Mouse (Mus musculus): ENCODE results near the gene Cpeb2.

Cpeb2 gene

DNA sequence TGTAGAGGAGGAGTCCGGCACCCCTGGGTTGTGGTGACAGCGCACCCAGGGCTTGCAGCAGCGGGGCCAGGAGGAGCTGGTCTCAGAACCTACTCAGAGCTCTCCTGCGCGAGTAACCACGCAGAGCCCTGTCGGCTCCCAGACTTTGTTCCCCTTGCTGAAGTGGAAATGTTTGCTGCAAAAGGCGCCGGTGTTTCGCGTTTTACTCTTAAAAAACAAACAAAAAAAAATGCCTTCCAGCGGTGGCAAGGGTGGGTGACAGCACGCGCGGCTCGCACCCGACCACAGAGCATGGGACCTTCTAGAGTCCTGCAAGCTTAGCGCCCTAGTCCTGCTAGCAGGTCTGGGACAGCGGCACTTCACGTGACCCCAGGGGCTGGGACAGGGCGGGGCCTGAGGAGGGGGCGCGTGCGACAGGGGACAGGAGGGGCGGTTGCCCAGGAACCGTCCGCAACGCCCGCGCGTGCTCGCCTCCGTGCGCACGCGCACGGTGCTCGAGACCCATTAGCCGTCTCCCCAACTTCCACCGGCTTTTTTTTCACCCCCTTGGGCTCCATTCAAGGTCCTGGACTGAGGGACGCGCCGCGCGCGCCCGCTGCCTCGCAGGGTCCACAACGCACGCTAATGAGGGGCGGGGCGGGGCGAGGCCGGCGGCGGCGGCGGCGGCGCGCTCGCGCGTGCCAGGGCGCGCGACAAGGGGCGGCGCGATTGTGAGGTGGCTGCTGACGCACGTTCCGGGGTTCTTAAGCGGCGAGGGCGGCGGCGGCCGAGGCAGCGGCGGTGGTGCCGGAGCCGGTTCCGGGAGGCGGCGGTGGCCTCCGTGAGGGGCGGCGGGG lies at the start of gene Cpeb2:
Gene Cpeb2, plus strand, starts transcription at position 691 of the 836 bp plus-strand sequence.
- peak; percentile 91 for DNase-seq (ENCODE audit: low read depth, low spot score)

- no peak for DNase-seq (ENCODE audit: low read depth, low spot score)
Measured at GRCm38 (mm10) chr5:43183556-43183955, 49.4 kb upstream of the Cpeb2 start.

DNA sequence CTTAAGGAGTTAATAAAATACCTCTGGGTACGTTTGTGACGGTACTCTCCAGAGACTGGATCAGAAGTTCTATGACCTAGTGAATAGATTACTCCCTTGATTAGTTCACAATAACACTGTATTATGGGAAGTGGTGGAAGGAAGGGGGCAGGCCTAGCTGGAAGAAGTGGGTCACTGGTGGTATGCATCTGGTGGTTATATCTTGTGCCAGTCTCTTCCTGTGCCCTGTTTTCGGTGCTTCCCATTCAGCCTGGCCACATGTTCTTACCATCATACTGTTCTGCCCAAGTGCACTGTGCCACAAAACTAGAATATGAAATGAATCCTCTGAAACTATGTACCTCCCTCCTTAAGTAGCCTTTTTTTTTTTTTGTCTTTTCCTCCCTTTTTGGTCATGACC lies 48.1 kb upstream of the Cpeb2 start:
- DNase-seq (ENCODE audit: low read depth, low spot score): no peak

GRCm38 (mm10) chr5:43185478-43185877 lies 47.5 kb upstream of the Cpeb2 start:
- no peak for DNase-seq (ENCODE audit: low read depth, low spot score)

DNA sequence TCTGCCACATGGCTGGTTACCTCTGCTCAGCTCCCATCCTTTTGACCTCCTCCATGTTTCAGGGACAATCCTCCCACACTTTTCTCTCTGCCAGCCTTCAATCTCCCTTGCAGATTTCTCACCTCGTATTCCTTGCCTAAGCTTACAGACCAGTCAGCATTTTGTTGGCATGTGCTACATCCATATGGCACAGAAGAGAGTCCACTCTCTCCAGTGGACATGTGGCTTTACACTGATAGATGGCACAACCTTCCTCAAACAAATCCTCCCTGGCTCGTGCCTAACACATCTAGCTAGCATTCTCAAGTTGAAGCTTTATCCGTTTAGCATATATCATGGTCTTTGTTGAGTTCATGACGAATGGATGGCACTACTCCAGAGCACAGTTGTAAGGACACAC lies 32.3 kb upstream of the Cpeb2 start:
- DNase-seq (ENCODE audit: low read depth, low spot score): no peak

GRCm38 (mm10) chr5:43206495-43207053 lies 26.4 kb upstream of the Cpeb2 start:
- DNase-seq (ENCODE audit: low read depth, low spot score): no peak

DNA sequence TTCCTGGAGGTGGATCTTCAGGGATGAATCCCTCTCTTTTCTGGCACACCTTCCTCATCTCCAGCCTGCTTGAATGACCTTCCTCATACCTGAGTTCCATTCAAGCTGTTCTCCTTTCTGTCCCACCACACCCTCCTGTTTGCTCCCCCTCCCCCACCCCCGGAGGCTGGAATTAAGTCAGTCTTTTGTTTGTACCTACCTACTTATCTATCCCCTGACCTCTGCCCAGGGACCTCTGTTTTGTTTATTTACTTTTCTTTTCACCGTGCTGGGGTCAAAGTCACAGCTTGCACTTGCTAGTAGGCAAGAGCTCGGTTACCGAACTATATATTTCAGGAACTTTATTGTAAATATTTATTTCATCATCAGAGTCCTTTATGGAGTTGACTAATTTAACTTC lies 15.5 kb upstream of the Cpeb2 start:
- peak; percentile 81 for DNase-seq (ENCODE audit: low read depth, low spot score)

DNA sequence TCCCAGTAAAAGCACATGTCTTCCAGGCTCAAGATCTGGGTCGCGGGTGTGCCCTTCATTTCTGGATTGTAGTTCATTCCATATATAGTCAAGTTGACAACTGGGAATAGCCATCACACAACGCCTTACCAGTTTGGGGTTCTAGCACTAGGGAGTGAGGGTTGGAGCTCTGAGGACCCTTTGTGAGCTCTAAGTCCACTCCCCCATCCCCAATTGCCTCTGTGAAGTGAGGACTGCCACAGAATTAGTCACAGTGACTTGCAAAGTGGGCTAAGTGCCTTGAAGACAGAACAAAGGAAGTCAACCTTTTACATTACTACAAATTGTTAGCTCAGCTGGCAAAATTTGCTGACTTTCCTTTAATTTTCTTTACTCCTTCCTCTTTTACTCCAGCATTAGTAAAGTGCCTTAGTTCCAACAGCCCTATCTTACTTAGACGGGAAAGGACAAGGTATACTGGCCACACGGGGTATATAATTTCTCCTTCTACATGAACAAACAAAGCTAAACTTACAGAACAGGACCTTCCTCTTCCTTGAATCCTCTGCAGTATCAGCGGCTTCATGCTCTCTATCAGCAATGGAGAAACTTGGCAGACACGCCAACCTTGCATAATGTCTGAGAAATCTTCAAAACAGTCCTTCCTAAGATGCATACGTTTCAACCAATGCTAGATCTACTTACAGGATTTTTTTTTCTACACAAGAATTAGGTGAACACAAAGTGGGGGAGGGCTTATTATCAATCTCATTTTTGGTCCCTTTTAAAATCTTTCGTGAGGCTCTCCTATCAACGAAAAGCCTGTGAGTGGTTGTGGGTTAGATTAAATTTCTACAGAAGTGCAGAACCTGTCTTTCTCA lies 14.8 kb upstream of the Cpeb2 start:
- peak; percentile 19 for DNase-seq (ENCODE audit: low read depth, low spot score)

GRCm38 (mm10) chr5:43218847-43219132 lies 14.2 kb upstream of the Cpeb2 start:
- DNase-seq (ENCODE audit: low read depth, low spot score): no peak

GRCm38 (mm10) chr5:43223359-43223758 lies 9.6 kb upstream of the Cpeb2 start:
- no peak for DNase-seq (ENCODE audit: low read depth, low spot score)

DNA sequence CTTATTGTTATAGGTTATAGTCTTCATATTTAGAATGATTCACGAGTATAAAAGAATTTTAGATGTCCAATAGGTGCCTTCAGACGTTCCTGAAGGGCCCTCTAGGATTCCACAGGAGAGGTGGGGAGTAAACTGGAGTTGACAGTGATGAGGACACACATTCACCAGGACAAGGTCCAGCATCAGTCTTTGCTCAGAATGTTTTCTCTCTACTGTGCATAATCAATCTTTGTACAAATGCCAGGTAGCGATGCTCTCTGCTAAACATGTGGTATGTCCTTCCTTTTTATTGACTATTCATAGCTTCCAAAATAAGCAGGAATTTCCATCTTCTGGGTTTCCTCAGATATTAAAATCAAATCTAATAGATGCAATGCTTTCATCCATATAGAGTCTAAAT lies 8.7 kb upstream of the Cpeb2 start:
- DNase-seq (ENCODE audit: low read depth, low spot score): no peak

- no peak for DNase-seq (ENCODE audit: low read depth, low spot score)
Measured at GRCm38 (mm10) chr5:43226160-43226559, 6.8 kb upstream of the Cpeb2 start.

DNA sequence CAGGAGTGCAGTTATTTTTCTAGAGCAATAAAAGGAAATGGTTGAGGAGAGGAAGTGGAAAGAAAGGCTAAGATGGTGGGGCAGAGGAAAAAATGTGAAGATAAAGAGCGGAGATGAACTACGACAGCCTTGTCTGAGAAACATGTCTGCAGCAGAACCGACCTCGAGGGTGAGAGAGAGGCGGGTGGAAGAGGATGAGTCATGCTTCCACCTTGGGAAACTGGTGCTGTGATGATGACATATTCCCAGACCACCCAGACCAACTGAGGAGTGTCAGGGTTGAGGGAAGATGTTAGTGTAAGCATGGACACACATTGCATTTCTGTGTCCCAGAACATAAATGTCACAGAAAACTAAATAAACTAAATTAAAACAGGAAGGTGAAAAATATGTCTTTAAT lies 5.4 kb upstream of the Cpeb2 start:
- DNase-seq (ENCODE audit: low read depth, low spot score): no peak

DNA sequence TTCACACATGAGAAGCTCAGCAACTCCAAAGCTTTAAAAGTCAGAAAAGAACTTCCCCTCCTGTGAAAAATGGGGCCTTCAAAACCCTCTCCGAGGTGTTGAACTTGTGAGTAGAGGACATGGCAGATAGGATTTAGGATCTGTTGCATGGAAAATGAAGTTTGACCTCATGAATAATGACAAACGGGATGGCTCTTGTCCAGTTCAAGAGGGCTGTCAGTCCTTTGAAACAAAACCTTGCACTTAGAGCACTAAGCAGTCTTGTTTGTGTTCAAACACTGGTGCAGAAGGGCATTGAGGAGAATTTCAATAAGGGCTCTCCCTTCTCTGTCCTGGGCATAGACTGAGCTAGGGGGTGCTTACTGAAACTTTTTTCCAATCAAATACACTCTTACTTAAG lies 1.9 kb upstream of the Cpeb2 start:
- no peak for DNase-seq (ENCODE audit: low read depth, low spot score)

DNA sequence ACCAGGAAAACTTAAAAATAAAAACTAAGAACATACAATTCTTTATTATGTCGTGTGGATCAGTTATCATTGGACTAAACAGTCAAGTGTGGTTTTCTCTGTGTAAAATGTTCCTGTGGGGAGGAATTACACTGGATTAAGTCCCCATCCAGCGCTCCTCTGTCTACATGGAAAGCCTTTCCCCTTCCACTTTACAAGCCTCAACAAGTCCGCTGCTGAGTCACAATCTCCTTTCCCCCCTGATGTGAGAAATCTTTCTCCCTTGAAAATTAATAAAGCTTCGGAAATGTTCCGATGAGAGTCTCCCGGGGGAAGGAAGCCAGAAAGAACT lies 856 bp upstream of the Cpeb2 start:
- DNase-seq (ENCODE audit: low read depth, low spot score): no peak

- peak; percentile 63 for DNase-seq (ENCODE audit: low read depth, low spot score)
Measured at GRCm38 (mm10) chr5:43233316-43234181, 579 bp downstream of the Cpeb2 start.

- DNase-seq (ENCODE audit: low read depth, low spot score): peak; percentile 12
Measured at GRCm38 (mm10) chr5:43234321-43235185, 1.6 kb downstream of the Cpeb2 start.

DNA sequence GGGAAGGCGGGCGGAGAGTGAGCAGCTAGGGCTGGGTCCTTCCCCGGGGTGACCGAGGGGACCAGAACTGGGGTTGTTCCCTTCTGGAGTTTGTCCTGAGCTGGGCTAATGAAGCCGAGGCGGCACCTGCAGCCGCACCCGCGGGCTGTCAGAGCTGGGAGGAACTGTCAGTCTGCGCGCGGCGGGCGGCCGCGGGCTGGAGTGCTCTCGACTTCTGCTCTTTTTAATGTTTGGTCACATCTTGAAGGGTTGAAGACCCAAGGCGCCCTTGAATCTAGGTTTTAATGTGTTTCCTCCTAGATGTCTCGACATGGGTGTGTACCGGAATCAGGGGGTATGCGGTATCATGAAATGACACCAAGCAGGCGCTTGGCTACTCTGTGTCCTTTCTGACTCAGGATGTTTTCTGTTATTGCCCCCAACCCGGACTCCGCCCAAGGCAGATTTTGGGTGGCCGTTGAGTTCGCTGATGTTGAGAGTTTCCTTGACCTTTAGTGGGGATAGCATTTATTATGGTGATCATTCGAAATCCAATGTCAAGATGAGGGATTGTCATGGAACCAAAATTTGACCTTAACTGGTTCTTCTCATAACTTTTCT lies 2.3 kb downstream of the Cpeb2 start:
- DNase-seq (ENCODE audit: low read depth, low spot score): peak; percentile 14

DNA sequence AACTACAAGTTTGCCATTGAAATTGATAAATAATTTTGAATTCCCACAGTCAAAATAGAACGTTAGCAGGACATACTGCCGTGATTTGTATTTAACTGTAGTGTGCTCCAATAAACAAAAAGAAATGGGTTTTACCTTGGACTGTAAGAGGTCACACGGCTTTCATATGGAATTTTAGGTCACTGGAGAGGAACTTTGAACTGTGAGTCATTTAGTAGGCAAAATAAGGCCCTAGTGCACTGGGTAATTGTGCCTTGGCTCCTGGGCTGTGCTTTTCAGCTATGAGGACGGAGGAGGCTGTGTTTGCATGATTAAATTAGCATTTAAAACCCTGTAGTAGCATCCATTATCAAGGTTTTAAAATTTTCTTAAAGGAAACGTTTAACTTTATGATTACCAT lies 3.0 kb downstream of the Cpeb2 start:
- DNase-seq (ENCODE audit: low read depth, low spot score): no peak

DNA sequence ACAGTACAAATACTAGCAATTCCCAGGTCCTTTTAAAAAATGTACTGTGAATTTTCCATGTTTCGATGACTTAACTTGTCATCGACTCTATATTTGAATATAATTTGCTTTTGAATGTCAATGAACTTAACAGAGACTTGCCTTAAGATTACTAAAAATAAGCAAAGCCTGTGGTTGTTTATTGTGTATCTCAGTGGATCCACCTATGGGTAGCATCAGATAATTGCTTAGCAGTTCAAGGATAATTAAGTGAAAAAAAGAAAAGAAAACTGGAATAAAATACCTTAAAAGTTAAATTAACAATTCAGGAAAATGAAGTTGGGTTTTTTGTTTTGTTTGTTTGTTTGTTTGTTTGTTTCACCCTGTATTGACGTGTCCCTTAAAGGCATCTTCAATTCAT lies 3.5 kb downstream of the Cpeb2 start:
- DNase-seq (ENCODE audit: low read depth, low spot score): no peak

DNA sequence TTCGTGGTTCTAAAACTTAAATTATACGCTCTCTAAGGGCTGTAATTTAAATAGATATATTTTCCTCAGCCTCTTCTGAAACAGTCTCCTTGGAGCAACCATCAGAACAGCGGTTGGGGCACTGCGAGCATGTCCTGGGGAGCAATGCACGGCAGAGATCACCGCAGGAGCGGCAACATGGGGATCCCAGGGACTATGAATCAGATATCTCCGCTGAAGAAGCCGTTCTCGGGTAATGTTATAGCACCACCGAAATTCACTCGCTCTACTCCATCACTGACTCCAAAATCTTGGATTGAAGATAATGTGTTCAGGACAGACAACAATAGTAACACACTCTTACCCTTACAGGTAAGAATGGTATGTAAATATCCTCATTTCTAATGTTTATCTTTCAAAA lies 4.3 kb downstream of the Cpeb2 start:
- no peak for DNase-seq (ENCODE audit: low read depth, low spot score)

Measured in ES-CJ7 (cell line).